Mouse (Mus musculus) CH12.LX (cell line): ENCODE measurements around the gene Sowaha. TPM values are rescaled to one million over a fixed set of nuclear protein-coding genes. Genes with fewer than 3 reads are reported as not detected.

Experiments used
- DNase-seq: peaks from one replicate; pipeline ENCODE4 v3.0.0-alpha.2; 2013; ENCODE audit errors: extremely low read depth
- H3K27ac ChIP-seq: 2 replicates; pipeline ENCODE4 v1.5.1; 2012; ENCODE audit warnings: low read depth, mild to moderate bottlenecking, control low read depth, moderate library complexity; ENCODE audit not compliant: insufficient read depth
- H3K27me3 ChIP-seq: replicated peaks from 2 replicates; pipeline ENCODE3; 2012; ENCODE audit warnings: inconsistent platforms
- H3K36me3 ChIP-seq, 2 experiments: replicated peaks in 1 of 2; 2 replicates each; pipeline versions ENCODE3 to v1.6.1; 2012; ENCODE audit warnings: inconsistent platforms in 1 of 2, low read length in 1 of 2, mild to moderate bottlenecking in 1 of 2, mixed read lengths in 1 of 2, moderate library complexity in 1 of 2; ENCODE audit not compliant: control insufficient read depth in 1 of 2, insufficient read depth in 1 of 2
- H3K4me1 ChIP-seq, 2 experiments: 2 replicates each; pipeline ENCODE4 v1.6.1; 2012; ENCODE audit warnings: inconsistent platforms in 1 of 2, moderate library complexity in 1 of 2; ENCODE audit not compliant: insufficient read depth in 2 of 2, control insufficient read depth in 1 of 2
- H3K4me2 ChIP-seq: 2 replicates; pipeline ENCODE4 v1.6.1; 2012; ENCODE audit warnings: low read depth, mild to moderate bottlenecking, control low read depth; ENCODE audit not compliant: poor library complexity, insufficient read depth, severe bottlenecking
- H3K4me3 ChIP-seq, 3 experiments: fragments of 150-350 bp in 1 of 3; sonication (generic) in 1 of 3; replicated peaks in 1 of 3; 2 replicates each; pipeline versions ENCODE3 to v1.5.1; 2011 to 2012; ENCODE audit warnings: low read depth in 2 of 3, low read length in 2 of 3, mild to moderate bottlenecking in 2 of 3, moderate library complexity in 2 of 3, control low read depth in 1 of 3, improper control_type of control experiment in 1 of 3, inconsistent platforms in 1 of 3, mixed read lengths in 1 of 3; ENCODE audit not compliant: poor library complexity in 1 of 3
- H3K79me2 ChIP-seq: replicated peaks from 2 replicates; pipeline ENCODE4 v1.6.1; 2012; ENCODE audit warnings: mild to moderate bottlenecking, moderate library complexity; ENCODE audit not compliant: control insufficient read depth, poor library complexity, insufficient read depth, severe bottlenecking; ENCODE audit errors: extremely low read depth
- H3K9ac ChIP-seq: 2 replicates; pipeline ENCODE4 v1.6.1; 2012; ENCODE audit warnings: low read depth, mild to moderate bottlenecking, control low read depth, moderate library complexity; ENCODE audit not compliant: insufficient read depth
- H3K9me3 ChIP-seq: replicated peaks from 2 replicates; pipeline ENCODE3; 2012; ENCODE audit warnings: low read length, inconsistent platforms, mixed read lengths
- CHD1 ChIP-seq: IDR thresholded peaks from 2 replicates; pipeline ENCODE4 v1.6.1; 2012; ENCODE audit warnings: low read depth, low read length, improper control_type of control experiment, inconsistent platforms
- CTCF ChIP-seq, 2 experiments: IDR thresholded peaks in 1 of 2; conservative IDR thresholded peaks in 1 of 2; 2 replicates each; pipeline ENCODE4 v1.5.1; 2011 to 2012; ENCODE audit warnings: low read depth in 2 of 2, low read length in 2 of 2, improper control_type of control experiment in 1 of 2, inconsistent platforms in 1 of 2, mild to moderate bottlenecking in 1 of 2, moderate library complexity in 1 of 2
- E2F4 ChIP-seq: IDR thresholded peaks from 2 replicates; pipeline ENCODE4 v1.6.1; 2011; ENCODE audit warnings: low read depth, low read length, improper control_type of control experiment; ENCODE audit not compliant: insufficient replicate concordance
- EP300 ChIP-seq: IDR thresholded peaks from 2 replicates; pipeline ENCODE4 v1.6.1; 2011; ENCODE audit warnings: low read length, improper control_type of control experiment
- HCFC1 ChIP-seq: IDR thresholded peaks from 2 replicates; pipeline ENCODE4 v1.6.1; 2012; ENCODE audit warnings: low read depth, mild to moderate bottlenecking, inconsistent platforms, low read length, improper control_type of control experiment
- KAT2A ChIP-seq: IDR thresholded peaks from 2 replicates; pipeline ENCODE4 v1.6.1; 2012; ENCODE audit warnings: low read length, improper control_type of control experiment, inconsistent platforms; ENCODE audit not compliant: insufficient replicate concordance
- MYC ChIP-seq: IDR thresholded peaks from 2 replicates; pipeline ENCODE4 v1.6.1; 2011; ENCODE audit warnings: low read depth, mild to moderate bottlenecking, improper control_type of control experiment, low read length
- NRF1 ChIP-seq: IDR thresholded peaks from 2 replicates; pipeline ENCODE4 v1.6.1; 2014; ENCODE audit warnings: low read depth, mild to moderate bottlenecking, inconsistent platforms, low read length, improper control_type of control experiment, moderate library complexity
- POLR2A ChIP-seq: IDR thresholded peaks from 2 replicates; pipeline ENCODE4 v1.6.1; 2011; ENCODE audit warnings: low read depth, mild to moderate bottlenecking, improper control_type of control experiment, low read length
- POLR2AphosphoS2 ChIP-seq: IDR thresholded peaks from 2 replicates; pipeline ENCODE4 v1.6.1; 2011; ENCODE audit warnings: low read depth, low read length, improper control_type of control experiment
- RAD21 ChIP-seq: IDR thresholded peaks from 2 replicates; pipeline ENCODE4 v1.6.1; 2011; ENCODE audit warnings: low read depth, mild to moderate bottlenecking, low read length, improper control_type of control experiment, moderate library complexity
- RCOR1 ChIP-seq: conservative IDR thresholded peaks from 2 replicates; pipeline ENCODE4 v1.6.1; 2012; ENCODE audit warnings: low read depth, mild to moderate bottlenecking, inconsistent platforms, low read length, improper control_type of control experiment
- SMC3 ChIP-seq: IDR thresholded peaks from 2 replicates; pipeline ENCODE4 v1.6.1; 2011; ENCODE audit warnings: low read depth, low read length, improper control_type of control experiment
- TCF12 ChIP-seq: IDR thresholded peaks from 2 replicates; pipeline ENCODE4 v1.6.1; 2014; ENCODE audit warnings: low read depth, mild to moderate bottlenecking, inconsistent platforms, low read length, improper control_type of control experiment
- UBTF ChIP-seq: IDR thresholded peaks from 2 replicates; pipeline ENCODE4 v1.6.1; 2012; ENCODE audit warnings: low read depth, mild to moderate bottlenecking, inconsistent platforms, low read length, improper control_type of control experiment, moderate library complexity
- USF1 ChIP-seq: IDR thresholded peaks from 2 replicates; pipeline ENCODE4 v1.6.1; 2014; ENCODE audit warnings: low read depth, mild to moderate bottlenecking, inconsistent platforms, low read length, improper control_type of control experiment
- USF2 ChIP-seq: conservative IDR thresholded peaks from 2 replicates; pipeline ENCODE4 v1.6.1; 2011; ENCODE audit warnings: low read depth, low read length, improper control_type of control experiment
- ZC3H11A ChIP-seq: IDR thresholded peaks from 2 replicates; pipeline ENCODE4 v1.6.1; 2012; ENCODE audit warnings: low read depth, mild to moderate bottlenecking, inconsistent platforms, low read length, improper control_type of control experiment
- ZKSCAN1 ChIP-seq: IDR thresholded peaks from 2 replicates; pipeline ENCODE4 v1.6.1; 2012; ENCODE audit warnings: low read depth, inconsistent platforms, low read length, improper control_type of control experiment, borderline replicate concordance
- dilution Hi-C: fragments of 300-500 bp; cut with MboI; formaldehyde crosslinking; loops from 2 replicates; pipeline ENCODE4 v1.14.3; 2020; ENCODE audit warnings: low sequenced_read_pairs; ENCODE audit not compliant: extremely low pct_unique_long_range_greater_than_20kb, extremely low pct_ligation_motif_present
- in situ Hi-C: fragments of 300-500 bp; cut with MboI; formaldehyde crosslinking; loops from 3 replicates; pipeline ENCODE4 v1.14.3; 2019; ENCODE audit warnings: low sequenced_read_pairs, low pct_ligation_motif_present, low pct_unique_long_range_greater_than_20kb, mixed read lengths
- polyA plus RNA-seq: library from polyadenylated mRNA; unstranded; fragments of >175 nt; gene quantifications from 2 replicates; pipeline ENCODE4 v1.2.1, GENCODE M21; 2012; ENCODE audit warnings: low read depth; ENCODE audit not compliant: insufficient read length
- total RNA-seq, 2 experiments: library from RNA; depleted of rRNA; stranded (reverse); fragments of 300-350 nt in 1 of 2; fragments of >200 nt in 1 of 2; gene quantifications; 2 replicates each; pipeline ENCODE4 v1.2.3; 2012 to 2014

The Sowaha gene
- total and polyA plus RNA-seq, 3 experiments, result not detected

DNA sequence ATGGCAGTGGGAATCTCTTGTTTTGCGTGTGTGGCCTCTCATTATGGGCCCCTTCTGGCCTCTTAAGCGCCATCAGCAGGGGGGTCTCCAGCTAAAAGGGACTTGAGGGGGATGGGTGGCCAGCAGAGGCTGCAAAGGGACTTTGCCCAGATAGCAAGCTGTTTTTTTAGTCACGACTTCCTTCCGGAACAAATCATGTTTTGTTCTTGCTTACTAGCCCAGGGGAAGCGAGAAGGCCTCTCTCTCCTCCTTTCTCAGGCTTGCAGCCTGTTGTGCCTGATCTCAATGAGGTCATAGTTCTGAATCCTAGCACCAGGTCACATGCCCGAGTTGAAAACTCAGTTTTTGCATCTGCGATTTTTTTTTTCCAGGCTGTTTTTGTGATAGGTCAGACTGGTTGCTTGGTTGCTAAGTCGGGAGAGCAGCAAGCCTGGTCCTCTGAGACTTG, 11.9 kb upstream of the Sowaha start (continued):
- 0 out of 2 replicates have a peak, but pooled peaks have one; percentile 75 for TF ChIP-seq RCOR1
- no peak; the same call in 1 of the 2 replicates for TF ChIP-seq NRF1
- TF ChIP-seq ZKSCAN1, result no peak
- TF ChIP-seq USF2, result peak; percentile 77
- no peak for TF ChIP-seq POLR2AphosphoS2
- no peak for TF ChIP-seq UBTF
- peak; percentile 48 for TF ChIP-seq POLR2A
- peak; percentile 58 for TF ChIP-seq HCFC1

GRCm38 (mm10) chr11:53489421-53489820, 9.3 kb upstream of the Sowaha start:
- in situ Hi-C loops (no loop called here), dilution Hi-C loops (no loop called here)
- peaks cover 21 to 53% of the 10 kb centered on the region in 2 experiments for H3K4me1 ChIP-seq
- no peaks in the 10 kb centered on the region for H3K79me2 ChIP-seq
- TF ChIP-seq KAT2A, result no peak
- no peak for TF ChIP-seq TCF12
- TF ChIP-seq USF1, result no peak
- TF ChIP-seq HCFC1, result no peak
- no peak for TF ChIP-seq EP300
- no peak for TF ChIP-seq RCOR1
- TF ChIP-seq POLR2A, result no peak
- no peak overlapping the region for H3K4me2 ChIP-seq
- no peak overlapping the region for H3K9ac ChIP-seq
- no peaks in the 10 kb centered on the region for H3K36me3 ChIP-seq
- H3K27ac ChIP-seq, result no peak overlapping the region
- DNase-seq, result no peak
- no peaks in the 10 kb centered on the region for H3K27me3 ChIP-seq
- no peaks in the 10 kb centered on the region for H3K9me3 ChIP-seq
- H3K4me3 ChIP-seq, result no peak overlapping the region

DNA sequence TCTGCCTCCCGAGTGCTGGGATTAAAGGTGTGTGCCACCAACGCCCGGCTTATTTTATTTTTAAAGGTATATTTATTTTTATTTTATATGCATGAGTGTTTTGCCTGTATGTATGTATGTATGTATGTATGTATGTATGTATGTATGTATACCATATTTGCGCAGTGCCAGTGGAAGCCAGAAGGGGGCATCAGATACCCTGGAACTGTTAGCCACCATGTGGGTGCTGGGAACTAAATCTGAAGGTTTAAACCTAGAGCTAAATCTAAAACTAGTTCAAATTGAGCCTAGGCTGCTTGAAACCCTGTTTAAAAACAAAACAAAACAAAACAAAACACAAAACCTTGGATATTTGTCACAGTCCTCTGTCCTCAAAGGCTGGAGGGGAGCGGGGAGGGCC, 8.9 kb upstream of the Sowaha start:
- Histone ChIP-seq H3K4me1 (peaks cover 21 to 50% of the 10 kb centered on the region in 2 experiments), H3K79me2 (no peaks in the 10 kb centered on the region), H3K9ac (no peak overlapping the region), H3K36me3 (no peaks in the 10 kb centered on the region), H3K9me3 (no peaks in the 10 kb centered on the region), H3K27ac (no peak overlapping the region), H3K4me3 (no peak overlapping the region), H3K27me3 (no peaks in the 10 kb centered on the region), H3K4me2 (no peak overlapping the region)
- in situ Hi-C loops, result no loop called here
- no peak for DNase-seq
- TF ChIP-seq E2F4 (no peak), MYC (peak; percentile 13; the same call in 1 of the 2 replicates), CHD1 (no peak), CTCF (conservative IDR thresholded peaks at IDR 0.05 in 1 of 2, IDR thresholded peaks at IDR 0.05 in 1 of 2; ENCODE audit: low read depth in 2 of 2, low read length in 2 of 2) (peak in 1 of 2 experiments; percentile 55; a peak in 2 of 4 replicates), ZC3H11A (no peak), RAD21 (peak; percentile 44), NRF1 (no peak), SMC3 (peak; percentile 33)
- dilution Hi-C loops, result no loop called here
